Mouse (Mus musculus): ENCODE data around the gene Esf1. TPM values are rescaled to one million over a fixed set of nuclear protein-coding genes. Genes with fewer than 3 reads are reported as not detected.
A peak's percentile ranks its signal among the peaks of the same experiment; 100 is the strongest.
"Not testable (repeated sequence)": the region's sequence is repeated elsewhere in the genome, so short reads cannot be mapped to it uniquely, and the experiment has no call there.

The Esf1 gene
- total RNA-seq (2021) = 22.8 TPM in 2 replicates
- long read RNA-seq, partial matches to known transcripts = 28 of 30 reads
- long read RNA-seq, other reads (novel, unspliced or antisense) = 1 of 30 reads

DNA sequence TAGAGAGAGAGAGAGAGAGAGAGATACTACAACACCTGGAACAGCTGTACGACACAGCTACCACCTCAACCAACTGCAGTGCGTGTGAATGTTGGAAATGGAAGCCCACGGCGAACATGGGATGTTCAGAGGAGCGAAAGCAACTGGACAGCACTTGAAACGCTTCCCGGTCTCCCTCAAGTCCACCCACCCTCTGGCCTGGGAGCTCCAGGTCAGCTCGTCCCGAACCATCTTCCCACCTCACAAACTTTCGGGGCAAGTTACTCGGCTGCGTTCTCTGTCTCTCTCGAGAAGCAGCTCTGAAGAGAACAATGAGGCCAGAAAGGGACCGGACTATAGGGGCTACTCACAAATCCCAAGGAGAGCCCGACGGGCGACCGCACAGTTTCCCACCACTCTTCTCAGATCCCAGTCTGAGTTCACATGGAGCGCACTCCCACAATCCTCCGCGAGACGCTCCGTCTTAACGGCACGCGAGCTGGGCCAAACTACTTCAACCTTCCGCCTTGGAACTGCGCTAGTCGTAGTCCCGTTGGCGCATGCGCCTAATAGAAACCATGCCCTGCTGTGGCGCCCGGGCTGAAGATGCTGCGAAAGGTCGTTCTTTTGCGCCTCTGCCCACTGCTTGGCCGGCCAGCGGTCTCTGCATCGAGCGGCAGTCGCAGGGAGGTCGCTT, at the start of gene Esf1, which contains the start of gene Ndufaf5:
Gene Esf1, minus strand, starts transcription at position 438 of the 676 bp plus-strand sequence.
Gene Ndufaf5, plus strand, starts transcription at position 523 of the 676 bp plus-strand sequence.
- peak; percentile 96 for DNase-seq

DNA sequence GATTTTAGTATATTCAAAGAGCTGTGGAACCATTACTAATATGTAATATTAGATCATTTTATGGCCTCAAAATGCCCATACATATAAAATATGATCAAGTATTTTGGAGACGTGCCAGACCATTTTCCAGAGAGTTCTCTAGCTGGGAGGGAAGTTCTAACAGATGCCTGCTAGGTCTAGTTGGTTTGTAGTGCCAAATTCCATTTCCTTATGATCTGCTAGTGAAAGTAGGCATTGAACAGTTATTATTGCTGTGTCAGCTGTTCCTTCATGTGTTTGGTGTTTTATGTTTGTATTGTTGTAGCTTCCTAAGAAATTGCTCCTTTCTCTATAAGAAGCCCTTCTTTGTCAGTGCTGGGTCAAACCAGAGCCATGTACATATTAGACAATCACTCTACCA, 45.6 kb upstream of the Esf1 start:
- no peak for DNase-seq

DNA sequence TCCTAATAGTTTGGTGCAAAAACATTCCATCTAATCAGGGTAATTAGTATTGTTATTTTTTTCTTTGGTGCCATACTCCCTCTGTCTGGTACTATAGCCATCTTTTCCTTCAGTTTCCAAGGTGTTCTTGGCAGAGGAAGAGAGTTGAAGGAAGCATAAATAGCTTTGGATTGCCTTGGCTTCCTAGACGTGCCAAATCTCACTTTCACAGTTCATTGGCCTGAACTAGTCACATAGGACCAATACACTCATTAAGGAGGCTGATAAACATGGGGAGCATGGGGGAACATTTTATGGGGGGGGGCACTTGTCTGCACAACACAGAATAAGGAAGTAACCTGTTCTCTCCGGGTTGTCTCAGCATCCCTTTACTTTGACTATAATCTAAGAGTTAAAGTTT, 45.1 kb upstream of the Esf1 start:
- DNase-seq = no peak

DNA sequence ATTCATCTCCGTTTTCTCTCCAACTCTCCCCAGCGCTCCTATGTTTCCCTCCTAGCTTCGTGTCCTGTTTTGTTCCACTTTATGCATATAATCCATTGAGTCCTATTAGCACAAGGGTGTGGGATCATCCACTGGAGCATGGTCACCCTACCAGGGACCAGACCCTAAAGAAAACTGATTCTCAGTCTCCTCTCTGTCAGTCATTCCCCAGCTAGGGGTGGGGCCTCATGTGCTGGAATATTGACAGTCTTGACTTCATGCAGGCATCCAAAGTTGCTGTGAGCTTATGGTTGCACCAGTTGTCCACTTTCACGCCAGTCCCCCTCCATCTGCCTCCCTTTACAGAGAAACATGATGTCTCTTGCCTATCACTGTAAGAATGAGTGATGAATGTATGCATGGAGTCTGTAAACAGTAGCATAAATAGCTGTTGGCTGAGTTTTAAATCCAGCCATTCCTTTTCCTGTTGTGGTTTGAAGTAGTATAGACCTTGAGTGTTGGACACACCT, 44.2 kb upstream of the Esf1 start:
- no peak for DNase-seq

DNA sequence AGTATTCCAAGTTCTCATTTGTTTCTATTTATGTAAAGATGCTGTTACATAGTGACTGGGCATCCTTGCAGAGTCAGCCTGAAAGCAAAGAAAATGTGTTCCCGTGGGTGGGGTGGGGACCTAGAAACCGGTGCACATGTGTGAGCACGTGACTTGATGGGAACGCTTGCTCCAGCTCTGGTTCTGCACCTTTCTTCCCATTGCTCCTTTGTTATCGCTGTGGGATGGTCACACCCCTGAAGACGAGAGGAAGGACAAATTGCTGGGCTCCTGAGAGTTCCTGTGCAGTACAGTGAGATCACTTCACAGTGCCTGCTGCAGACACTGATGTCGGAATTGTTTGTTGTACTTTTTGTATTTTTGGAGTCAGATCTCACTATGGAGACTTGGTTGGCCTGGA, 33.4 kb upstream of the Esf1 start:
- no peak for DNase-seq

DNA sequence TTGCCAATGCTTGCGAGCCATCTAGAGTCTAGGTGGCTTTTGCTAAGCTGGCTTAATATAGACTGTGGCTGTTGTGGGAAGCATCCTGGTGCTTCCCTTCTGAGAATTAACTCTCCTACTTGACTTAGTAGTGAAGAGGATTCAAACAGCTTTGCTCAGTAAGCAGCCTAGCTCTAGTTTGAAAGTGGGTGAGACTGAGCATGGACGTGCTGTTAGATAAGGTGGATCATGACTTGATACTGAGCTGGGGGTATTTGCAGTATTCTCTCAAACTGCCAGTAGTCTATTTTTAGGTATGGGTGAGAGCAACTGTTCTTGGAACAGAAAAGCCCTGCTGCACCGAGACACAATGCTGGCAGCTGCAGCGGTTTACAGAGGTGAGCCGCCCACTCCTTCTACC, 32.2 kb upstream of the Esf1 start:
- no peak for DNase-seq

DNA sequence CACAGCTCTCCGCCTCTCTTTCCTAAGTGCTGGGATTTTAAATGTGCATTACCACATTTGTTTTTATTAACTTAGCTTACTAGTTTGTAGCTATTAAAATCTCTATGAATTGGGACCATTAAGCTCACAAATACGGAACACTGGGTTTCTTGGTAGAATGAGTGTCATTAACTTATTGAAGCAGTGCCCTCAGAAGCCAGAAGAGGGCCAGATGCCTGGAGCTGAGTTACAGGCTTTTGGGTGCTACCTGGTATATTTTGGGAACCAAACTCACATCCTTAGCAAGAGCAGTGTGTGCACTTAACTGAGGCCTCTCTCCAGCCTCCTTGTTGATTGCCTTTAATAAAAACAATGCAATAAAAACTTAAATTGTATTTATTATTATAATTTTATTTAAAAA, 30.3 kb upstream of the Esf1 start:
- no peak for DNase-seq

DNA sequence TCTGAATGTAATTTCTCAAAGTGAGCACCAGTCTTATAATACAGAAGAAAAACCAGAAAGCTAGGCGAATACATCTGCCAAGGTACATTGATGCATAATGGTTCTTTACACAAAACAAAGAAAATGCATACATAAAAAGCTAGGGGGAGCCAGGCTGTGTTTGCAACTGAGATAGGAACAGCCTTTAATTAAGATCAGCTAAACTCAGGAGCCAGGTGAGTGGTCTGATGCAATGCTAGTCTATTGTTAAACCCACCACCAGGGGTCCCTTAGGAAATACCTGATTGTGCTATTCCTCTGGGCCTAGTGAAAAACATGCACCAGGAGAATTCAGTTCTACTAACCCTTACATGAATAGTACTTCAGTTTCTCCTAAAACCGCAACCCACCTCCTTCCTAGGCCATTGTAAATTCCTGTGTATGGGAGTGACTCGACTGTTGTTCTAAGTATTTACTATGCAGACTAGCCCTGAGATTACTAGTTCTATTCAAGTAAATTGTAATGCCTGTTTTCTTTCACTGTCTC, 15.4 kb upstream of the Esf1 start:
- DNase-seq = not testable (repeated sequence)

DNA sequence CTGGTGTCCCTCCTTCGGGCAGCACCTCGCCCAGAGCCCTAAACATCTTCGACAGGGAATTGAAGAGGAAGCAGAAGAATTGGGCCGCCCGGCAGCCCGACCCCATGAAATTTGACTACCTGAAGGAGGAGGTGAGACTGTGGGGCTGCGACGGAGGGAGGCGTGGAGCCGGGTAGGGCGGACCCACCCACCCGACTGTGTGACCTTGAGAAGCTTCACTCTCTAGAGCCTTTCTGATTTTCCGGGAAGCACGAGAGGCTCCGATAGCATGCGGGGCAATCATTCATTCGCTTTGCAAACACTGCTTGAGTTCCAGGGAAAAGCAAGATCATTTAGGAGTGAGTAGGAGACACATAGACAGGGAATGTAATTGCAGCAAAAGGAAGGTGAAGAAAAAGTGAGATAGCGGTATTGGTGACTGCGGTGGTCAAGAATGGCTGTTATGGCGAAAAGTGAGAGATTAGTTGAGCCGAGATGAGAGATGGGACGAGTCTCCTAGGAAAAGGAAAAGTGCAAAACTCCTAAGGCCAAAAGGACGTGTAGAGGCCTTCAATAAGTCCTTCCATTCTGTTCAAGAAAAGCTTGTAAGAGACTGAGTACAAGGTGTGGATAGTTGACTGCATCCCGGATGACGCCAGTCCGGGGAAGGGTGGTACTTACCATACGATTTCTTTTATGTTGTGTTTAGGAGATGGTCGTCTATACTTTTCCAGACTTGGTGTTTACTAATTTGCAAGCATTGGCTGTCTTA, 614 bp upstream of the Esf1 start:
- no peak for DNase-seq

DNA sequence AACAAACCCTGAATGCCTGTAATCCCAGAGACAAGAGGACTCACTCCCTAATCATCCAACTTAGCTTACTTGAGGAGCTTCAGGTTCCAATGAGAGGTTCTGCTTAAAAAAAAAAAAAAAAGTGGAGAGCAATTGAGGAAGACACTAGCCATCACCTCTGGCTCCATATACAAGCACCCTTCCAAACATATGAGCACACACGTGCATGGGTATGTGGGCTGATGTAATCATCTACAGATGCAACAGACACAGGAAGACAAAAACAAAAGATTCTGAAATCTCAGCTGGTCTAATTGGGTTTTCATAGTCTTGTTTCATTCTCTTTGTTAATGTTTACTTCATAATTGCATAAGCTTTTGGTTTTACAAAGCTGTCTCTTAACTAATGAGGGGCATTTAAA, 1.3 kb downstream of the Esf1 start:
- no peak for DNase-seq

DNA sequence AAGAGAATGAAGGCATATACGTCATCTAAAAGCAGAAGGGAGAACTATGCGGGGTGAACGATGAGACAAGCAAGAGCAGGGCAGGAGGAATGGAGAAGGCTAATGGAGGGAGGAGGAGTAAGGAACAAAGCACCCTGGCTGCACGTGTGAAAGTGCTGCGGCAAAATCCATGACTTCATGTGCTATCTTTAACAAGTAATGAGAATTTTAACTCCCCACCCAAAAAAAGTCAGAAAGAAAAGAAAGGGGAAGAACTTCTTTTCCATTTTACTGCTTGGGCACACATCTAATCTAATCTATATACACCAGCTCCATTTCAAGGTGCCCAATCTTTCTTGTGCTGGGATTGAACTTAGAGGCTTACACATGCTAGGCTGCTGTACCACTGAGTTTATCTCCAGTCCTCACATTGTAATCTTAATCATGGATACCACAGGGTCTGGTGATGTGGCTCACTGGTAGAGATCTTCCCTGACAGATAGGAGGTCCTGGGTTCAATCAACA, 7.0 kb downstream of the Esf1 start:
- no peak for DNase-seq

DNA sequence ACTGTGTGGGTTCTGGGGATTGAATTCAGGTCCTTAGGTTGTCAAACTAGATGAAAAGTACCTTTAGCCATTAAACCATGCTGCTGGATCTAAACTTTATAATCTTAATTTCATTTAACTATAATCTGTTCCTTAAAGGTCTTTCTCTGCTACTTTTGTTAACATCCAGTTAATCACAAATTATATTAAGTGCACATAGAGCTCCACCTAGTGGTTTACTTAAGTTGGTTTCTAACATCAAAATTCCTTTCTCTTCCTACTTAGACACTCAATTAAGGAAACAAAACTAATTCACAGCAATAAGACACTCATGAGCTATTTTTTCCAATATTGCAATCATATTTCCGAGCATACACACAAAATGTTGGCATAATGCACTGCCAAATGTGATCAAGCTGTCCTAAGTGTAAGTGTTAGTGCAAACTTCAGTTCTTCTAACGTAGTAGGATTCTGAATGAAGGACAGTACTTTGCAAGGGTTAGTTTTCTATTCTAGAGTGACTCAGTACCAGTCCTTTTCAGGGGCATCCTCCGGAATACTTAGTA, 11.1 kb downstream of the Esf1 start:
- DNase-seq = no peak

DNA sequence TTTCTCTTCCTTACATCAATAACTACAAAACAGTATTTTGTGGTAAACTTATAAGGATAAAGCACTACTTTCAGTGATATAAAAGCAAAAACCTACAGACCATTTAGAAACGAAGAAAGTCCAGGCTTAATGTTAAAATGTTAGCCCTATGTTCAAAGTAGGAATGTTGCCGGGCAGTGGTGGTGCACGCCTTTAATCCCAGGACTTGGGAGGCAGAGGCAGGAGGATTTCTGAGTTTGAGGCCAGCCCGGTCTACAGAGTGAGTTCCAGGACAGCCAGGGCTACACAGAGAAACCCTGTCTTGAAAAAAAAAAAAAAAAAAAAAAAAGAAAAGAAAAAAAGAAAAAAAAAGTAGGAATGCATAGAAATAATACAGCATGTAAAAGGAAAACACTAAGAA, 18.6 kb downstream of the Esf1 start, which contains the start of gene Gm17374:
Gene Gm17374, plus strand, starts transcription at position 301 of the 400 bp plus-strand sequence.
- DNase-seq = not testable (repeated sequence)

DNA sequence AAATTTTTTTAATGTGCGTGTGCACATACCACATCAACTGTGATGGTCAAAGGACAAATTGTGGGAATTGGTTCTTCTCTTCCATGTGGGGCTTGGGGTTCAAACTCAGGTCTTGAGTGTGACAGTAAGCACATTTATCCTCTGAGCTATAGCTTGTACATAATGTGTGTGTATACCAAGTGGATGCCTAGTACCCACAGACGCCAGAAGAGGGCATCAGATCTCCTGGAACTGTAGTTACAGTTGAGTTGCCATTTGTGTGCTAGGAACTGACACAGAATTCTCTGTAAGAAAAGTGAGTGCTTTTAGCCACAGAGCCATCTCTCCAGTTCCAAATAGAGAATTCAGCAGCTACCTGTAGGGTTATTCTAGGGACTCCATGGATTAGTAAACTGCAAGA, 44.8 kb downstream of the Esf1 start:
- DNase-seq = no peak

DNA sequence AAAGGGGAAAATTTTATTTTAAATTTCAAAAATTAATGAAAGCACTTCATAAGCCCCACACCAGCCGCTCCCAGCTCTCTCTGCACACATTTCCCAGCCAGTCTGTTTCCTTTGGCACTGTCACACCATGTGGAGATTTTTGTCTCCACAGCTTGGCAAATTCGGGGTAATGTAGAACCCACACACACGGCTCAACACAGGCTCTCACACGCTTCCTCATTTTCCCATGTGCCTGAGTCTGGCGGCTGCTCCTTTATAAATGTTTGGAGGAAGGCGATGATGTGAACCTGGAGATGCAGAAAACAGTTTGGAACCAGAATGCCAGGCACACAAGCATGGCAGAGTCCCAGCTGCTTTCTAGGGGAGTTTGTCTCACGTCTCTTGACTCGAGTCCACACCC, 56.5 kb downstream of the Esf1 start:
- DNase-seq = no peak

DNA sequence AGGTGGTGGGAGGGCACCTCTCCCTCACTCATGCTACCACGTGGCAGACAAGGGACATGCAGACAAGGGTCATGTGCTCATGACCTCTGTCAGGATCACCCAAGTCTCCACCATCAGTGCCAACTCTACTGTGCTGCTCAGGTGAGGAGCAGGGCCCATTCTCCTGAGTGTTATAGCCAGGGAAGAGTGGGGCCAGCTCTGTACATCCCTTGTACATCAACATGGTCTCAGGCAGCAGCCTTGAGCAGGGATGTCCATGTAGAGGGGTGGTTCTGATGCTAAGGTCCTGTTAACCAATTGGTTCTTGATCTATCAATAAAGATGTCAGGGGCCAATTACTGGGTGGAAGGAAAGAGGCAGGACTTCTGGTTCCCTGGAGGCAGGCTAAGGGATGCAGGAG, 61.4 kb downstream of the Esf1 start:
- no peak for DNase-seq

DNA sequence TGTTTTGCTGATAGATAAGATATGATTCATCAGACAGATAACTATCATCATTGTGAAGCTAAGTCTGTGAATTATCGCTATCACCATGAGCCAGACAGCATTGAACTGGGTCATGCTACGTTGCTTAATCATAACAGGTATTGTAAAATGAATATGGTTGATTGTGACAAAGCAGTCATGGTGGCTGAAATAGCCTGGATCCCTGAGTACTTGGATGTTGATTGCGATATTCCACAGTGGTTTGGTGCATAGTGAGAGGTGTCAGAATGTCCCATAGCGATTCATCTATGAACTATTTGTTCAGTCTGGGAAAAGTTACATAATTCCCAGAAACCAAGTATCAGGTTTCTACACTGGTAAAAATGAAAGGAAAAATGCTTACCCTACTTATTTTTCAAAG, 62.7 kb downstream of the Esf1 start:
- DNase-seq = no peak

DNA sequence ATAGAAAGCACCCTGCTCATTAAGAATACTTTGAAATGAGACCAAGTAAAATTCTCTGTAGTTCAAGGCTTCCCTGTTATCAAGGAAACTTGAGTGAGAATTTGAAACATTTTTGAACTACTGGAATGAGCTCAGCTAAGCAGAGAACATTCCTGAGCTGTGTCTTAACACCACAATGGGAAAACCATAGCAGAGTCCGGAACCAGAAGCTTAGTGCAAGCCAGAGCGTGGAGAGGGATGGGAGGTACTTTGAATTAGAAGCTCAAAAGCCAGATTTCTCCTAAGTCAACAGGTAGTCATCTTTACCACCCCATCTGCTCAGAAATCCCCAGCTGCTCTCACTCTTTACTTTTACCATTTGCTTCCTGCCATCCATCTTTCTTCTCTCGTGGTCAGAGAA, 65.4 kb downstream of the Esf1 start:
- no peak for DNase-seq

DNA sequence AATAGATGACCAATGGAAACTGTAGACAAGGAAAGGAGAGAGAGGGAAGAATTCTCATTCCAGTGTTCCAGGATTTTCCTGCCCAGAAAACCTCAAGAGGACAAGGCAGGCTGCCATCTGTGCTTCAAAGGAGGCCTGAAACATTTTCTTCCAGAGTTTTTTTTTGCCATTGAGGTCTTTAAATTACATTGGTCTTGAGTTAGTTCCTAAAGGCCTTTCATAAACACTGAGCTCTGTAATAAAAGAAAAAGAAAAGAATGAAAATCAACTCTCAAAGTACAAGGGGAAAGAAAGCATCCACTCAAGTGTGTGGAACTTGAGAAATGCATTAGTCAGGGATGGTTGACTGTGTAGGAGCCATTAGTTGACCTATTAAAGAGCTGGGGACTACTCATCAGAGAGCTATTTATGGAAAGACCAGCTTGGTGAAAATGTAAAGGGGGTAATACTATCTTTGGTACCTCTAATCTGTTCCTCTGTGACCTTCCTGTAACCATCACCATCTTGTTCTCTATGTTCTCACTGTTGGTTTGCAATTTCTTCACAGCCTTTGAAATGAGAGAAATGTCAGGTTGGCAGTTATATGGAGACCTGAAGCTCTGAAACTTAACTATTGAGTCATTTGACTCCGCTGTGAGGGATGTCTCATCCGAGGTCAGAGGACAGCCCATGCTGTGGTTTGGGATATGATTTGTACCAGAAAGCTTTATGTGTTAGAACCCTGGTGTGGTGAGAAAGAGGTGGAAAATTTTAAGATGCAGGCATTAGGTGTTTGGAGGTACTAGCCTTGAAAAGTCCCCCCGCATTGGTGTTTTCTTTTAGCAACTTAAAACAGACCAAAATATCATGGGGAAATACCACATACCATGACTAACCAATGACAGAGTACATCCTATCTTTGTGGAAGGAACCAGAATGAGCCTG, 69.6 kb downstream of the Esf1 start:
- no peak for DNase-seq

DNA sequence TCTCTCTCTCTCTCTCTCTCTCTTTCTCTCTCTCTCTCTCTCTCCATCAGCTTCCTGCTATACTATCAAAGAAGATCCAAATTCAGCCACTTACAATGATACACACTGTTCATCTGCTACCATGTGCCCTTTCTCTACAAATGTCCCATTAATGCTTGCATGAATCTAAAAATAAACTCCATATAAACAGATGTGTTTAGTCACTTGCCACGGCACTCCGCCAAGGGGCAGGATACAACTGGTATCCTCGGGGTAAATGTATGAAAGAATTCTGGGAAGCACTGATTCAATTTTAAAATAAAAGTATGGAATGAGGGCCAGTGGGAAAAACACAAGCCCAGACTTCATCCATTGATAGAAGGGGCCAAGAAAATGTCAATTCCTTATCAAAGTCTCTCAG, 70.4 kb downstream of the Esf1 start:
- DNase-seq = no peak

DNA sequence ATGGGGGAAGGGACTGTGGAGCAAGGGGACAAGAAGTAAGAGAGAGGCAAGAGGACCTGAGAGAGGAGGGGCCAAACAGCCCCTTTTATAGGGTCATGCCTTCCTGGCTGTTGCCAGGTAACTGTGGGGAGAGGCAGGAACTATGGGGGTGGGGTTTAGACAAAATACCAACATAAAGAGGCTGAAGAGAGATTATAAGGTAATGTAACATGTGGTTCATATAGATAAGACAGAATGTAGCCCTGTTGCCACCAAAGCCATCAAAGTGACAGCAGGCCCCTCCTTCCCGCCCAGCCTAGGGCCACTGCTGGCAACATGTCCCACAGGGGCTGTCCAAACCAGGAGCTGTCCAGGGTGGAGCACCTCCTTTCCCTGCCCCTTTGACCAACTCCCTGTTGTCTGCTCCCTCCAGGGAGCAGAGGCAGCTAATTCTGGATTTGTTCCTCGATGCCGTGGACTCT, 73.2 kb downstream of the Esf1 start:
- no peak for DNase-seq

DNA sequence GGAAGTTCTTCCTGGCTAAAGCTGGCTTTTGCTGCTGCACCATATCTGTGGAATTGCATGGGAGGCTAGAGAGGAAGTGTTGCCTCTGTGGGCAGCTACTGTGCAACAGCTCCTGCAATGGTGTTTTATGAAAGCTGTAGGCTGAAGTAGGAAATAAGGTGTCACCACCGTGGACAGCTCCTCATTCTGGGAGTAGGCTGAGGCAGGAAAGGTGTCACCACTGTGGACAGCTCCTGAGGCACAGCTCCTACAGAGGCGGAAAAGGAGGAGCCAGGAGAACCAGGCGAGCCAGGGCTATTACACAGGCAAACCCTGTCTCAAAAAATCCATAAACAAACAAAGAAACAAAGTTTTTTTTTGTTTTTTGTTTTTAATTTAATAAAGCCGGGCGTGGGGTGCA, 74.3 kb downstream of the Esf1 start:
- no peak for DNase-seq

Data from adrenal gland, postnatal 25 days (tissue).